Mouse (Mus musculus) spleen, adult 2 months (tissue): ENCODE results near the gene Trpc5. TPM values are rescaled to one million over a fixed set of nuclear protein-coding genes. Genes with fewer than 3 reads are reported as not detected.

Experiments
- DNase-seq, 2 experiments: peaks; one replicate each; pipeline versions ENCODE4 v3.0.0 to v3.0.0-alpha.2; 2012 to 2021; ENCODE audit warnings: low spot score in 2 of 2, low read depth in 1 of 2
- H3K27ac ChIP-seq: fragments of 200-500 bp; 2 replicates; pipeline ENCODE4 v1.5.1; 2012; ENCODE audit warnings: low read length, inconsistent platforms; ENCODE audit not compliant: insufficient read depth
- H3K27me3 ChIP-seq: fragments of 200-500 bp; 2 replicates; pipeline ENCODE4 v1.6.1; 2012; ENCODE audit warnings: mild to moderate bottlenecking, moderate library complexity, low read length, inconsistent platforms; ENCODE audit not compliant: control insufficient read depth, insufficient read depth
- H3K36me3 ChIP-seq: fragments of 200-500 bp; 2 replicates; pipeline ENCODE4 v1.6.1; 2012; ENCODE audit warnings: mild to moderate bottlenecking, low read length, inconsistent platforms; ENCODE audit not compliant: control insufficient read depth, insufficient read depth
- H3K4me1 ChIP-seq: fragments of 200-500 bp; 2 replicates; pipeline ENCODE4 v1.6.1; 2011; ENCODE audit warnings: inconsistent platforms; ENCODE audit not compliant: control insufficient read depth, insufficient read depth, insufficient read length
- H3K4me3 ChIP-seq: fragments of 200-500 bp; 2 replicates; pipeline ENCODE4 v1.5.1; 2011; ENCODE audit warnings: mild to moderate bottlenecking, inconsistent platforms; ENCODE audit not compliant: insufficient read depth, insufficient read length; ENCODE audit errors: extremely low read depth
- CTCF ChIP-seq: fragments of 200-500 bp; IDR thresholded peaks from 2 replicates; pipeline ENCODE4 v1.5.1; 2011; ENCODE audit warnings: mild to moderate bottlenecking, inconsistent platforms; ENCODE audit not compliant: insufficient read depth, insufficient read length, insufficient replicate concordance; ENCODE audit errors: extremely low read depth
- POLR2A ChIP-seq: fragments of 200-500 bp; IDR thresholded peaks from 2 replicates; pipeline ENCODE4 v1.6.1; 2011; ENCODE audit warnings: low read depth, low read length, inconsistent platforms
- WGBS: fragments of 180-500 bp; shearing (Covaris S2); methylation state at CpG from one replicate; pipeline ENCODE4 v1.1.7; 2018; 5-methylcytosine and 5-hydroxymethylcytosine counted together
- polyA plus RNA-seq: library from polyadenylated mRNA; depleted of rRNA; stranded (reverse); fragments of >200 nt; gene quantifications from 2 replicates; pipeline ENCODE4 v1.2.3, GENCODE M21; 2012

Trpc5 gene
- polyA plus RNA-seq, 1 experiment, result not detected

GRCm38 (mm10) chrX:144456281-144456680 lies 231.7 kb downstream of the Trpc5 start, which contains the start of gene Trpc5os:
Gene Trpc5os (plus strand): TSS chrX:144456581.
- Histone ChIP-seq H3K27me3 (no peaks in the 10 kb centered on the region), H3K27ac (no peak within 1 kb of the TSS), H3K36me3 (no peaks in the 10 kb centered on the region), H3K4me3 (no peak within 1 kb of the TSS), H3K4me1 (no peaks in the 10 kb centered on the region)
- no peak for DNase-seq
- TF ChIP-seq POLR2A (no peak), CTCF (no peak)
- WGBS, result 90% methylated on average over 5 of the region's 5 CpGs

GRCm38 (mm10) chrX:144423848-144424247 lies 264.1 kb downstream of the Trpc5 start:
- H3K27me3 ChIP-seq, result no peaks in the 10 kb centered on the region
- WGBS, result 81% methylated on average over 3 of the region's 3 CpGs
- no peak for DNase-seq
- no peak overlapping the region for H3K27ac ChIP-seq
- no peaks in the 10 kb centered on the region for H3K36me3 ChIP-seq
- no peaks in the 10 kb centered on the region for H3K4me1 ChIP-seq
- TF ChIP-seq POLR2A (no peak), CTCF (no peak)
- no peak overlapping the region for H3K4me3 ChIP-seq

- no peak overlapping the region for H3K4me3 ChIP-seq
- H3K4me1 ChIP-seq, result no peaks in the 10 kb centered on the region
- no peak overlapping the region for H3K27ac ChIP-seq
- TF ChIP-seq CTCF, result no peak
- TF ChIP-seq POLR2A, result no peak
- H3K27me3 ChIP-seq, result no peaks in the 10 kb centered on the region
- WGBS, result 95% methylated on average over 1 of the region's 1 CpGs
- DNase-seq, result no peak
- no peaks in the 10 kb centered on the region for H3K36me3 ChIP-seq
Measured at GRCm38 (mm10) chrX:144421091-144421490, 266.9 kb downstream of the Trpc5 start.

DNA sequence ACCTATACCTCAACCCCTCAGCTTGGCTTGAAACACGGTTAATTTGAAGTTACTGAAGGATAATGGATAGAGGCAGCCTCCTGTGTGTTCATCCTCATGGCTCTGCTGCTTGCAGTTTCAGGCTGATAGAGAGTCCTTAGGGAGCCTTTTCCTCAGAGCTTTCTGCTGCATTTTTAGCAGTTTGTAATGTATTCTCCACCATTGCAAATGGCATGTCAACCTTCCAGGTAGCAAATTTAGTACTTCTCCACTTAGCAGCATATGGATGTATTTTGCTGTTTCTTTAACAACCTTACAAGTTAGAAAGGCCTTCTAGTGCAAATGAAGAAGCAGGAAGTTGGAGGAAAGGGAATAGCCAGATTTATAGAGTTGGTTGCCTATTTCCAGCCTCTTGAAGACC lies 267.7 kb downstream of the Trpc5 start:
- H3K4me3 ChIP-seq, result no peak overlapping the region
- no peak overlapping the region for H3K27ac ChIP-seq
- H3K36me3 ChIP-seq, result no peaks in the 10 kb centered on the region
- WGBS, result 64% methylated on average over 1 of the region's 1 CpGs
- H3K4me1 ChIP-seq, result no peaks in the 10 kb centered on the region
- TF ChIP-seq CTCF (no peak), POLR2A (no peak)
- H3K27me3 ChIP-seq, result no peaks in the 10 kb centered on the region
- no peak for DNase-seq

DNA sequence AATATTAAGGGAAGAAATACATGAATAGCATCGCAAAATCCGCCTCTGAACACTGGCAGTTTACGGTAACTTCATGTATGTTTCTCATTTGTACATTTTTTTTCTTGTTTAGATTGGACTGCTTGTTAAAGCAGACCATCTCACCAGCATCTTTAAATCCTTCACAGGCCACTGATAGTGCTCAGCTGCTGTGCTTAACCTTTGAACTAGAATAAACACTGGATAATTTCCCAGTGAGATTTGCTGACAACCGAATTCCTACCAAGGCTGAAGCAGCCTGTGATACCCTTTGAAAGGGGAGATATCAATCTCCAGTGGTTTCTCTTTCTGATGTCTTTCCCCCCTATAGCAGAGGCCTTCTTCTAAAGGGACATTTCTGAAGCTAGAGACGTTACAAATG lies 279.9 kb downstream of the Trpc5 start:
- Histone ChIP-seq H3K27me3 (no peaks in the 10 kb centered on the region), H3K36me3 (no peaks in the 10 kb centered on the region), H3K4me3 (no peak overlapping the region), H3K27ac (no peak overlapping the region), H3K4me1 (no peaks in the 10 kb centered on the region)
- TF ChIP-seq POLR2A (no peak), CTCF (no peak)
- WGBS, result 74% methylated on average over 5 of the region's 5 CpGs
- DNase-seq, result no peak

DNA sequence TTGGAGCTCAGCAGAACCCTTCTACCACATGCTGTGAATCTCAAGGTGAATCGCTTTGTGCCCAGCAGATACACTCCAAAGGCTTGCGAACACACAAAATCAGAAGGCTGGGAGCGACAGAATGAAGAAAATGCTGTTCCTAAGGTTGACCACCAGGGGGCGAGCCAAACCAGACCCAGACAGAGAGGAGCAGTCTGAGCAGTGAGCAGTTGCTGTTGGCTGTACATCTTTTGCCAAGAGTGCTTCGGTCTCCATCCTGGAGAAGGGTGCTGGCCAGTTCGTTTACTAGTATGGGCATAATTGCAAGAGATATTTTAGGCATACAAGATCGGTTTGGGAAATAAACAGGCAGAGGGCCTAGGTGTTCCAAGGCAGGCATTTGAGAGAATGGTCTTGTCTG lies 284.5 kb downstream of the Trpc5 start:
- DNase-seq, result peak in 1 of 2 experiments; percentile 18
- H3K36me3 ChIP-seq, result no peaks in the 10 kb centered on the region
- WGBS, result 38% methylated on average over 7 of the region's 7 CpGs
- H3K4me1 ChIP-seq, result no peaks in the 10 kb centered on the region
- no peaks in the 10 kb centered on the region for H3K27me3 ChIP-seq
- TF ChIP-seq POLR2A, result no peak
- peak; percentile 41; the same call in 1 of the 2 replicates for TF ChIP-seq CTCF
- no peak overlapping the region for H3K4me3 ChIP-seq
- no peak overlapping the region for H3K27ac ChIP-seq

GRCm38 (mm10) chrX:144374196-144374595 lies 313.8 kb downstream of the Trpc5 start:
- Histone ChIP-seq H3K27ac (no peak overlapping the region), H3K36me3 (no peaks in the 10 kb centered on the region; the same call in 1 of the 2 replicates), H3K4me3 (no peak overlapping the region), H3K27me3 (no peaks in the 10 kb centered on the region), H3K4me1 (no peaks in the 10 kb centered on the region)
- TF ChIP-seq POLR2A (no peak), CTCF (no peak)
- WGBS, result 85% methylated on average over 2 of the region's 2 CpGs
- no peak for DNase-seq
